8 mouse cellular contexts compared by ENCODE assay signal in genomic region chr4:126096464-126097111, GRCm38 (mm10). TPM values are rescaled to one million over a fixed set of nuclear protein-coding genes. Genes with fewer than 3 reads are reported as not detected.
A peak's percentile ranks its signal among the peaks of the same experiment; 100 is the strongest.
DNase-seq lines count a peak whose midpoint lies in the region; ATAC-seq and TF ChIP-seq lines count a peak whose summit lies in the region.

Lsm10 (plus strand) TSS chr4:126096623.

- ATAC-seq in G1E (ENCODE audit: extremely low read depth, insufficient number of reproducible peaks, low FRiP score, poor library complexity, severe bottlenecking): peak; percentile 99
- ATAC-seq in forebrain, postnatal 0 days: peak; percentile 99
- peak; percentile 98 for ATAC-seq in lung, embryonic 15.5 days (ENCODE audit: borderline replicate concordance, extremely low read depth, low FRiP score, low TSS enrichment)

- peak within 1 kb of the TSS; percentile 61 for H3K4me2 ChIP-seq in forebrain, postnatal 0 days (ENCODE audit: low read depth)
- peak within 1 kb of the TSS; percentile 60 for H3K4me2 ChIP-seq in lung, embryonic 15.5 days

- H3K27ac ChIP-seq in forebrain, postnatal 0 days (ENCODE audit: low read depth, low read length): peak within 1 kb of the TSS; percentile 88
- H3K27ac ChIP-seq in lung, embryonic 15.5 days: peak within 1 kb of the TSS; percentile 61; the same call in 1 of the 2 replicates

- H3K9ac ChIP-seq in forebrain, postnatal 0 days: peak within 1 kb of the TSS; percentile 78
- peak within 1 kb of the TSS; percentile 71 for H3K9ac ChIP-seq in lung, embryonic 15.5 days

- peak within 1 kb of the TSS; percentile 79 for H3K4me3 ChIP-seq in G1E (ENCODE audit: low read depth, low read length)
- peak within 1 kb of the TSS; percentile 65 for H3K4me3 ChIP-seq in forebrain, postnatal 0 days (ENCODE audit: low read depth, low read length)
- peak within 1 kb of the TSS; percentile 65 for H3K4me3 ChIP-seq in lung, embryonic 15.5 days

- H3K9me3 ChIP-seq in G1E (replicated peaks): no peaks in the 10 kb centered on the region
- no peaks in the 10 kb centered on the region for H3K9me3 ChIP-seq in forebrain, postnatal 0 days (ENCODE audit: low read length)
- H3K9me3 ChIP-seq in lung, embryonic 15.5 days: no peaks in the 10 kb centered on the region

- peak; percentile 94 for DNase-seq in G1E (ENCODE audit: low spot score)
- peak; percentile 94 to 95 for DNase-seq in cerebellum, adult 18-20 months
- DNase-seq in forebrain, postnatal 0 days: peak; percentile 97
- peak; percentile 94 for DNase-seq in heart, postnatal 4 days
- DNase-seq in layer of hippocampus, adult 8-10 months (ENCODE audit: low spot score in 2 of 2): peak; percentile 95 to 96
- peak; percentile 96 for DNase-seq in ovary, adult 18-20 months (ENCODE audit: low spot score)
- DNase-seq in thymus, postnatal 0 days (ENCODE audit: low spot score): peak; percentile 97

- no peaks in the 10 kb centered on the region for H3K27me3 ChIP-seq in G1E (ENCODE audit: insufficient read depth, low read length)
- no peaks in the 10 kb centered on the region for H3K27me3 ChIP-seq in forebrain, postnatal 0 days (ENCODE audit: insufficient read depth, low read length)
- H3K27me3 ChIP-seq in lung, embryonic 15.5 days: no peaks in the 10 kb centered on the region

- 3% methylated on average over 34 of the region's 37 CpGs for WGBS in forebrain, postnatal 0 days
- WGBS in lung, embryonic 15.5 days: 2% methylated on average over 37 of the region's 37 CpGs

- TF ChIP-seq CTCF in G1E (IDR thresholded peaks at IDR 0.05; ENCODE audit: low read depth, low read length): no peak
- TF ChIP-seq CTCF in forebrain, postnatal 0 days (IDR thresholded peaks at IDR 0.05; ENCODE audit: low read depth): no peak

- H3K4me1 ChIP-seq in G1E (ENCODE audit: insufficient read depth, low read depth, low read length): peaks cover 44% of the 10 kb centered on the region
- 0 out of 2 replicates have a peak, but pooled peaks cover 4% of the 10 kb centered on the region for H3K4me1 ChIP-seq in forebrain, postnatal 0 days (ENCODE audit: insufficient read depth)
- H3K4me1 ChIP-seq in lung, embryonic 15.5 days: peaks cover 9% of the 10 kb centered on the region; the same call in 1 of the 2 replicates

- peaks cover 40% of the 10 kb centered on the region for H3K36me3 ChIP-seq in G1E (replicated peaks)
- no peaks in the 10 kb centered on the region for H3K36me3 ChIP-seq in forebrain, postnatal 0 days (ENCODE audit: insufficient read depth)
- H3K36me3 ChIP-seq in lung, embryonic 15.5 days: 0 out of 2 replicates have a peak, but pooled peaks cover 7% of the 10 kb centered on the region

RNA-seq across cellular contexts. Expression of gene Lsm10, which starts in this region (rescaled TPM):
- total RNA-seq in G1E (2014; fragmentation: Nextera tagmentation): 37.8 and 37.9 TPM in 2 replicates
- 39.3 and 40.3 TPM in 2 replicates for total RNA-seq in G1E (2017)
- 9.7 and 12.6 TPM in 2 replicates for polyA plus RNA-seq in G1E (2012)
- total RNA-seq in forebrain, postnatal 0 days (2014; rRNA removed): 36.1 and 37.1 TPM in 2 replicates
- 54.5 and 59.5 TPM in 2 replicates for polyA plus RNA-seq in forebrain, postnatal 0 days (2015; fragmentation: Nextera tagmentation; extraction: Ambion mirVana)
- total RNA-seq in heart, postnatal 4 days (2021): 10 to 100 TPM; 17.3 to 18.4 TPM
- 10 to 100 TPM; 14.3 to 17.5 (median 16.1) TPM for total RNA-seq in layer of hippocampus, adult 8-10 months (2022)
- 50.3 and 54.1 TPM in 2 replicates for polyA plus RNA-seq in lung, embryonic 15.5 days (2015; fragmentation: Nextera tagmentation; extraction: Ambion mirVana)
- polyA plus RNA-seq in thymus, postnatal 0 days (2015; fragmentation: Nextera tagmentation; extraction: Ambion mirVana): 55.9 and 61.0 TPM in 2 replicates

Comparison
In these comparisons a context has a peak if more than half of its experiments do, and no peak if none do; other contexts are left out.
1. Peak in every context shown above with its lines: DNase-seq, ATAC-seq, H3K4me3 ChIP-seq and H3K27ac ChIP-seq.